Mouse (Mus musculus) left cerebral cortex, adult 2 months (tissue): ENCODE measurements around the gene Mmp11. TPM values are rescaled to one million over a fixed set of nuclear protein-coding genes. Genes with fewer than 3 reads are reported as not detected.

Experiments used
- DNase-seq, 2 experiments: peaks; one replicate each; pipeline ENCODE4 v3.0.0; 2021 to 2022; ENCODE audit warnings: low spot score in 2 of 2, mixed read lengths in 1 of 2; ENCODE audit errors: extremely low spot score in 1 of 2
- H3K27ac ChIP-seq: fragments of 200-600 bp; 2 replicates; pipeline ENCODE4 v1.8.1; 2022
- H3K4me3 ChIP-seq: fragments of 200-600 bp; 2 replicates; pipeline ENCODE4 v1.8.1; 2022
- CTCF ChIP-seq: fragments of 200-600 bp; IDR thresholded peaks from 2 replicates; pipeline ENCODE4 v1.8.1; 2022; ENCODE audit warnings: antibody characterized with exemption, mild to moderate bottlenecking, moderate library complexity
- intact Hi-C: fragments of 180-260 bp; cut with DNase I; formaldehyde crosslinking; loops from one replicate; pipeline ENCODE4 v1.15.1; 2025
- total RNA-seq, 2 experiments: library from RNA; stranded (reverse); gene quantifications; 2 replicates each; pipeline ENCODE4 v1.2.3; 2021

Mmp11 gene
- total RNA-seq, 2 experiments from 2014 or later = 1.3 TPM

- DNase-seq = no peak
- H3K4me3 ChIP-seq = no peak overlapping the region
- intact Hi-C loops = loop anchor here (5.0 kb wide), 1 partner anchor 38 kb away; no protein-coding TSS in a partner anchor
- no peak overlapping the region for H3K27ac ChIP-seq
- no peak for TF ChIP-seq CTCF
Observed at GRCm38 (mm10) chr10:75934991-75935390, 1.3 kb downstream of the Mmp11 start.

- DNase-seq = no peak
- intact Hi-C loops = no loop called here
- Histone ChIP-seq H3K27ac (no peak within 1 kb of the TSS), H3K4me3 (peak within 1 kb of the TSS; percentile 59)
- TF ChIP-seq CTCF = no peak
Observed at GRCm38 (mm10) chr10:75932891-75933290, 3.4 kb downstream of the Mmp11 start, which contains the start of gene Chchd10. Gene Chchd10 (plus strand): TSS chr10:75933130.

GRCm38 (mm10) chr10:75932081-75932678, 4.1 kb downstream of the Mmp11 start:
- TF ChIP-seq CTCF = no peak
- no peak for DNase-seq
- peak overlapping the region; percentile 59 for H3K4me3 ChIP-seq
- intact Hi-C loops = no loop called here
- H3K27ac ChIP-seq = no peak overlapping the region

GRCm38 (mm10) chr10:75931311-75931710, 5.0 kb downstream of the Mmp11 start:
- TF ChIP-seq CTCF = no peak
- no peak for DNase-seq
- intact Hi-C loops = no loop called here
- Histone ChIP-seq H3K27ac (no peak overlapping the region), H3K4me3 (no peak overlapping the region)

- no peak for DNase-seq
- intact Hi-C loops = no loop called here
- no peak for TF ChIP-seq CTCF
Observed at GRCm38 (mm10) chr10:75930304-75930703, 6.0 kb downstream of the Mmp11 start.

GRCm38 (mm10) chr10:75926396-75926795, 9.9 kb downstream of the Mmp11 start:
- intact Hi-C loops = no loop called here
- Histone ChIP-seq H3K4me3 (no peak overlapping the region), H3K27ac (no peak overlapping the region)
- TF ChIP-seq CTCF = no peak
- no peak for DNase-seq

More at GRCm38 (mm10) chr10:75930304-75930703, 6.0 kb downstream of the Mmp11 start:
- Histone ChIP-seq H3K4me3 (no peak overlapping the region), H3K27ac (no peak overlapping the region)

GRCm38 (mm10) chr10:75924324-75924723, 12.0 kb downstream of the Mmp11 start:
- no peak overlapping the region for H3K27ac ChIP-seq
- intact Hi-C loops = no loop called here
- TF ChIP-seq CTCF = peak; percentile 35
- H3K4me3 ChIP-seq = no peak overlapping the region
- no peak for DNase-seq

GRCm38 (mm10) chr10:75921726-75922560, 14.4 kb downstream of the Mmp11 start:
- no peak for TF ChIP-seq CTCF
- Histone ChIP-seq H3K27ac (peak overlapping the region; percentile 100), H3K4me3 (peak overlapping the region; percentile 99)
- intact Hi-C loops = loop anchor here (1.0 to 2.0 kb wide), 2 partner anchors 25 to 29 kb away; no protein-coding TSS in a partner anchor
- peak in 1 of 2 experiments; percentile 52 for DNase-seq

- intact Hi-C loops = loop anchor here (1.0 to 2.0 kb wide), 2 partner anchors 24 to 30 kb away; no protein-coding TSS in a partner anchor
Observed at GRCm38 (mm10) chr10:75921026-75921725, 15.1 kb downstream of the Mmp11 start, which contains the start of gene Smarcb1. Gene Smarcb1 (minus strand): TSS chr10:75921617.

GRCm38 (mm10) chr10:75919026-75919425, 17.3 kb downstream of the Mmp11 start:
- TF ChIP-seq CTCF = no peak
- DNase-seq = no peak
- intact Hi-C loops = no loop called here
- Histone ChIP-seq H3K4me3 (no peak overlapping the region), H3K27ac (no peak overlapping the region)

More at GRCm38 (mm10) chr10:75921026-75921725, 15.1 kb downstream of the Mmp11 start, which contains the start of gene Smarcb1:
- peak; percentile 95 for DNase-seq
- Histone ChIP-seq H3K27ac (peak within 1 kb of the TSS; percentile 100), H3K4me3 (peak within 1 kb of the TSS; percentile 99)
- TF ChIP-seq CTCF = no peak

- no peak for TF ChIP-seq CTCF
- no peak for DNase-seq
- no peak overlapping the region for H3K4me3 ChIP-seq
- H3K27ac ChIP-seq = no peak overlapping the region
- intact Hi-C loops = no loop called here
Observed at GRCm38 (mm10) chr10:75916840-75917239, 19.5 kb downstream of the Mmp11 start.
